Mouse (Mus musculus) forebrain, postnatal 0 days (tissue): ENCODE measurements around the gene Tbl2. TPM values are rescaled to one million over a fixed set of nuclear protein-coding genes. Genes with fewer than 3 reads are reported as not detected.

Experiments used
- ATAC-seq: fragments of 200-750 bp; cut with Nextera tagmentation; 2 replicates; pipeline ENCODE4 v1.8.0; 2017; ENCODE audit warnings: mild to moderate bottlenecking, moderate library complexity
- DNase-seq: peaks from one replicate; pipeline ENCODE4 v3.0.0-alpha.2; 2015
- H3K27ac ChIP-seq: fragments of 300-500 bp; sonication (generic); 2 replicates; pipeline ENCODE4 v1.5.1; 2014; ENCODE audit warnings: low read depth, mild to moderate bottlenecking, antibody characterized with exemption, low read length, moderate library complexity, mixed read lengths
- H3K27me3 ChIP-seq: fragments of 300-500 bp; sonication (generic); 2 replicates; pipeline ENCODE4 v1.6.1; 2014; ENCODE audit warnings: mild to moderate bottlenecking, low read length, mixed read lengths; ENCODE audit not compliant: insufficient read depth
- H3K36me3 ChIP-seq: fragments of 300-500 bp; sonication (generic); 2 replicates; pipeline ENCODE4 v1.6.1; 2014; ENCODE audit warnings: mild to moderate bottlenecking, moderate library complexity; ENCODE audit not compliant: insufficient read depth
- H3K4me1 ChIP-seq: fragments of 300-500 bp; sonication (generic); 2 replicates; pipeline ENCODE4 v1.6.1; 2014; ENCODE audit warnings: antibody characterized with exemption; ENCODE audit not compliant: insufficient read depth
- H3K4me2 ChIP-seq: fragments of 300-500 bp; sonication (generic); 2 replicates; pipeline ENCODE4 v1.6.1; 2014; ENCODE audit warnings: low read depth, mild to moderate bottlenecking, moderate library complexity
- H3K4me3 ChIP-seq: fragments of 300-500 bp; sonication (generic); 2 replicates; pipeline ENCODE4 v1.5.1; 2014; ENCODE audit warnings: low read depth, low read length, mixed read lengths
- H3K9ac ChIP-seq: fragments of 300-500 bp; sonication (generic); 2 replicates; pipeline ENCODE4 v1.6.1; 2014; ENCODE audit warnings: mild to moderate bottlenecking
- H3K9me3 ChIP-seq: fragments of 300-500 bp; sonication (generic); 2 replicates; pipeline ENCODE4 v1.6.1; 2016; ENCODE audit warnings: low read length
- CTCF ChIP-seq: sonication (generic); IDR thresholded peaks from 2 replicates; pipeline ENCODE4 v1.5.1; 2016; ENCODE audit warnings: antibody characterized with exemption, control low read depth, low read depth
- WGBS: fragments of 180-500 bp; shearing (Covaris S2); extraction: QIAGEN DNeasy Blood & Tissue Kit; methylation state at CpG from one replicate; pipeline ENCODE4 v1.1.7; 2014; 5-methylcytosine and 5-hydroxymethylcytosine counted together
- polyA plus RNA-seq: library from polyadenylated mRNA; unstranded; fragments of >200 nt; fragmentation: Nextera tagmentation; extraction: Ambion mirVana; gene quantifications from 2 replicates; pipeline ENCODE4 v1.2.1, GENCODE M21; 2015
- total RNA-seq: library from RNA; depleted of rRNA; stranded (reverse); fragments of >200 nt; gene quantifications from 2 replicates; pipeline ENCODE4 v1.2.3, GENCODE M21; 2014

Tbl2 gene
- total and polyA plus RNA-seq, 2 experiments from 2014 or later = 12.0 to 35.2 TPM

DNA sequence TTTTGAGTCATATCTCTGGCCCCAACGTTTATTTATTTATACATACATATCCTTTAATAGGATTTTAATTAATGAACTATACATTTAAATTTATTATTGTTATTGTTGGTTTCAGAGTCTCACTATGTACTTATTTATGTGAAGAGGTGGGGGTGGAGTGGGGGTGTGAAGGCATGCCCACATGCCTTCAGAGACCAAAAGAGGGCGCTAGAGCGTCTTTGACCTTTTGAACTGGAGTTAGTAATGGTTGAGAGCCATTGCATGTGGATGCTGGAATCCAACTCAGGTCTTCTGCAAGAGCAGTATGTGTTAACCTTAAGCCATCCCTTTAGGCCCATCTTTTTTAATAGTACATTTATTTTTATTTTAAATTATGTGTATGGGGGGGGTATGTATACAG, 36.1 kb downstream of the Tbl2 start:
- Histone ChIP-seq H3K27ac (no peak overlapping the region), H3K36me3 (peaks cover 22% of the 10 kb centered on the region), H3K9ac (no peak overlapping the region), H3K4me2 (no peak overlapping the region), H3K4me3 (no peak overlapping the region), H3K27me3 (no peaks in the 10 kb centered on the region), H3K4me1 (peaks cover 16% of the 10 kb centered on the region; the same call in 1 of the 2 replicates), H3K9me3 (no peaks in the 10 kb centered on the region)
- WGBS = 37% methylated on average over 3 of the region's 3 CpGs
- TF ChIP-seq CTCF = 0 out of 2 replicates have a peak, but pooled peaks have one; percentile 25
- no peak for DNase-seq
- ATAC-seq = no peak

DNA sequence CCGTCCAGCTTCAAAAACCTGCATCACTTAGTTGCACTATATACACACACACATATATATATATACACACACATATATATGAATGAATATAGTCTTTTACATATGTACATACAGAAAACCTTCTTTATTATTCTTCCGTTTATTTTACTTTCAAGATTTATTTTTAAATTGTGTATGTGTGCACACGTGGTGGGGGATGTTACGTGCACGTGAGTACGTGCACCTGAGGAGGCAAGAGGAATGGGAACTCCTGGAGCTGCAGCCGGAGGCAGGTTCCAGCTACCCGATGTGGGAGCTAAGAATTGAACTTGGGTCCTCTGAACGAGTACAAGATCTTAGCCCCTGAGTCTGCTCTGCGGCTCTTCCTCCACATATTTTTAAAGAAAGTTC, 36.8 kb downstream of the Tbl2 start:
- Histone ChIP-seq H3K9ac (peak overlapping the region; percentile 81), H3K36me3 (peaks cover 16% of the 10 kb centered on the region), H3K4me1 (peaks cover 16% of the 10 kb centered on the region; the same call in 1 of the 2 replicates), H3K27ac (peak overlapping the region; percentile 95), H3K4me2 (peak overlapping the region; percentile 72), H3K27me3 (no peaks in the 10 kb centered on the region), H3K9me3 (no peaks in the 10 kb centered on the region), H3K4me3 (peak overlapping the region; percentile 98)
- ATAC-seq (no peak), DNase-seq (no peak)
- TF ChIP-seq CTCF = no peak
- 17% methylated on average over 10 of the region's 10 CpGs for WGBS

DNA sequence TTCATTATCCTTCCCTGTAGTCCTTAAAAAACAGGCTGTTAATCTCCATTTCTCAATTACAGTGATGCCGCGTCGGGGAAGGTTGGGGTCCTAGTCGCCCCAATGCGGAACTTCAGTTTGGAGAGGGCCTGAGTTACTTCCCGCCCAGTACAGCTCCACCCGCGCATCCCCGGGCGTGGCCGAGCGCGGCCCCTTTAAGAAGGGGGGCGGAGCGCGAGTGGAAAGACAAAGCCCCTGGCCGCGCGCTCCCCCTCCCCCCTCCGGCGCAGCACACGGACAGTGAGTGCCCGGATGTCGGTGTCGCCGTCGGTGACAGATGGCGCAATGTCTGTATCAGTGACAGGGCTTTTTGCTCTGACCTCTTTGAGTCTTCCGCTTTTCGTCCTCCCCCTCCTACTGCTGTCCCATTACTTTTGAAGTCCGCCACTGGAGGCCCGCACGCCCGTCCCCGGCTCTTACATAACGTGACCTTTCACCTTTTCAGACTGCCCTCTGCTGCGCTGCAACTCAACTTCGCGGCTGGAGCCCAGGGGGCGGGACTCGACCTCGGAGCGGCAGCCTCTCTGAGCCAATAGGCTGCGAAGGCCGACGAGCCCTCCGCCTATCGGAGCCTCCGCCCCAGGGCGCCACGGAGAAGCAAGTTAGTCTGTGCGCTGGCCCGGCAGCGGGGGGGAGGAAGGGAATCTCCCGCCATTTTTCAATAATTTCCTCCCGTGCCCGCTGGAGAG, 37.3 kb downstream of the Tbl2 start, which contains the start of gene Baz1b:
Baz1b (plus strand) TSS at position 644 of the 728 bp plus-strand sequence.
- peak; percentile 20 for TF ChIP-seq CTCF
- WGBS = under 1% methylated on average over 57 of the region's 57 CpGs
- peak within 1 kb of the TSS; percentile 95 for H3K27ac ChIP-seq

DNA sequence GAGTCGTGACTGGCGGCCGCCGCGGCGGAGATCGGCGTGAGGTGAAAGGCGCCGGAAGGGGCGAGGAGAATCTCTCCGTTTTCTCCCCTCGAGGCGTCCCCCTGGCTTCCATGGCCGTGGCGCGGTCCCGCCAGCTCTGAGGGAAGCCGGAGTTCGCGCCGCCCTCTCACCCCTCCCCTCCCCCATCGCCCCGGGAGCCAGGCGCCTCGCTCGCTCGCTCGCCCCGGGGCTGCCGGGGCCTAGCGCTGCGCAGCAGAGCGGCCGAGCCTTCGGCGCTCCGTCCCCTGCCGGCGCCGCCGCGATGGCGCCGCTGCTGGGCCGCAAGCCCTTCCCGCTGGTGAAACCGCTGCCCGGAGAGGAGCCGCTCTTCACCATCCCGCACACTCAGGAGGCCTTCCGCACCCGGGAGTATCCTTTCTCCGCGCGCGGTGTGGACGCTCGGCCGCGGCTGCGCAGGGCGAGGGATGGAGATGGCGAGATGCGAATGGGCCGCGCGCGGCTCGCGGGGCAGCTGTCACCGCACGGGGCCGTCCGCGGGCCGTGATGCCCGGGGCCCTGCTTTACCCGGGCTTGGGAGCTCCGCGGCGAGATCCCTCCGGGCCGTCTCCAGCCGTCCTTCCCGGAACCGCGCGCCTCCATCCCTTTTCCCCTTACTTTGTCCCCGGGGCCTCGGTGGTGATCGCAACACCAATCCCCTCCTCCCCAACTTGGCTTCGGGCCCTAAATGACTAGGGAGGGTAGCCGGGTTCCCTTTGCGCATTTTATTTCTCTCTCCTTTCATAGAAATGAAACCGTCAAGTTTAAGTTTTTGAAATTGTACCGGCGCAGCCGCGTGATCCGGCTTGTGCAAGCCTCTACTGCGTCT, 38.1 kb downstream of the Tbl2 start:
- WGBS = under 1% methylated on average over 92 of the region's 102 CpGs
- peak overlapping the region; percentile 72 for H3K4me2 ChIP-seq

More for the DNA sequence above, 37.3 kb downstream of the Tbl2 start, which contains the start of gene Baz1b:
- Histone ChIP-seq H3K4me3 (peak within 1 kb of the TSS; percentile 98), H3K27me3 (no peaks in the 10 kb centered on the region), H3K9me3 (no peaks in the 10 kb centered on the region), H3K9ac (peak within 1 kb of the TSS; percentile 81), H3K4me2 (peak within 1 kb of the TSS; percentile 72), H3K36me3 (peaks cover 12% of the 10 kb centered on the region), H3K4me1 (peaks cover 16% of the 10 kb centered on the region; the same call in 1 of the 2 replicates)
- DNase-seq (peak; percentile 98), ATAC-seq (peak; percentile 97)

DNA sequence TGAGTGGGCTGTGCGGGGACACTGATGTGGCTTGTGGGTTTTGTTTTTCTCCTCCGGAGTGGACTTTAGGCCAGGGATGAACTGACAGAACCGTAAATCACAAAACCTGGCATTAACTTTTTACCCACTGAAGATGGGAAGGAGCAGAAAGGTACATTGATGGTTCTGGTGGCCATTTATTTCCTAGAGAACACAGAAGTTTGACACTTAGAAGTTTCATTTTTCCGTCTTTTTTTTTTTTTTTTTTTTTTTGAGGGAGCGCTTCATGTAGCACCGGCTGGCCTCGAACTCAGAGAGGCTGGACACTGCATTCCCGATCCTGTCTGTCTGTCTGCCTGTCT, 38.7 kb downstream of the Tbl2 start:
- no peaks in the 10 kb centered on the region for H3K27me3 ChIP-seq
- under 1% methylated on average over 8 of the region's 8 CpGs for WGBS
- peak overlapping the region; percentile 81 for H3K9ac ChIP-seq
- DNase-seq (no peak), ATAC-seq (no peak)
- no peaks in the 10 kb centered on the region for H3K36me3 ChIP-seq
- peak overlapping the region; percentile 98 for H3K4me3 ChIP-seq
- no peak for TF ChIP-seq CTCF
- H3K9me3 ChIP-seq = no peaks in the 10 kb centered on the region
- peak overlapping the region; percentile 72 for H3K4me2 ChIP-seq
- peaks cover 16% of the 10 kb centered on the region; the same call in 1 of the 2 replicates for H3K4me1 ChIP-seq
- peak overlapping the region; percentile 95 for H3K27ac ChIP-seq

More for the DNA sequence above, 38.1 kb downstream of the Tbl2 start:
- Histone ChIP-seq H3K9ac (peak overlapping the region; percentile 81), H3K9me3 (no peaks in the 10 kb centered on the region), H3K4me1 (peaks cover 16% of the 10 kb centered on the region; the same call in 1 of the 2 replicates), H3K36me3 (0 out of 2 replicates have a peak, but pooled peaks cover 4% of the 10 kb centered on the region), H3K27me3 (no peaks in the 10 kb centered on the region), H3K4me3 (peak overlapping the region; percentile 98), H3K27ac (peak overlapping the region; percentile 95)
- peak; percentile 38 for ATAC-seq
- peak; percentile 19 for DNase-seq
- no peak for TF ChIP-seq CTCF

DNA sequence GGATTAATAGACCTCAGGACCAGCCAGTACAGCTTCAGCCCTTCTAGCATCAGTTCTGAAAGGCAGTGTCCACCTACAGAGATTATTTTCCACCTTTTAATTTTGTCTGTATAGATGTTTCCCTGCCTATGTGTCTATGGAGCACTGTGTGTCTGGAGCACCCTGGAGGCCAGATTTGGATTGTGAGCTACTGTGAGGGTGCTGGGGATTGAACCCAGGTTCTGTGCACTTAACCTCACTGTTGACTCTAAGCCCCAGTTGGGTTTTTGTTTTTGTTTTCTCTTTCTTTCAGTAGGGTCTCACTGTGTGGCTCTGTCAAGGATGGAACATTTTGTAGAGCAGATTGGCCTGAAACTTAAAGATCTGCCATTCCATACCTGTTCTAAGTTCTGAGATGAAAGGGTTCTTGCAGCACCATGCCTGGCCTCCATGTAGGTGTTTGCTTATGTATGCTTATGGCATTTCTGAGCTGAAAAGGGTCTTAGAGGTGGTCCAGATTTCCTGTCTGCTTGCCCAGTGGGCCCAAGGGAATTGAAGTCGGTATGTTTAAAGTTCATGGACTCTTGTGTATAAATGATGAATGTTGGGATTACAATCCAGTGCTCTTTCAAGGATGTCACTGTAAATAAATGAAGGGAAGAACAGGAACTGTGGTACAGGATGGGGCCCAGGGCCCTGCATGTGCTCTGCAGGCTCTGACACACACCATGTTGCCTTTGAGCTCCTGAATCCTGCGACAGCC, 40.0 kb downstream of the Tbl2 start:
- H3K4me2 ChIP-seq = peak overlapping the region; percentile 72
- H3K27ac ChIP-seq = no peak overlapping the region
- H3K27me3 ChIP-seq = no peaks in the 10 kb centered on the region
- TF ChIP-seq CTCF = no peak
- no peaks in the 10 kb centered on the region for H3K36me3 ChIP-seq
- no peaks in the 10 kb centered on the region for H3K9me3 ChIP-seq
- H3K9ac ChIP-seq = no peak overlapping the region
- 75% methylated on average over 2 of the region's 2 CpGs for WGBS
- DNase-seq (no peak), ATAC-seq (no peak)
- H3K4me3 ChIP-seq = no peak overlapping the region
- H3K4me1 ChIP-seq = peaks cover 16% of the 10 kb centered on the region; the same call in 1 of the 2 replicates
